Mouse (Mus musculus): ENCODE results near the gene Ikzf2. TPM values are rescaled to one million over a fixed set of nuclear protein-coding genes. Genes with fewer than 3 reads are reported as not detected.

The Ikzf2 gene
- polyA plus RNA-seq, 1 experiment: 13.6 TPM

DNA sequence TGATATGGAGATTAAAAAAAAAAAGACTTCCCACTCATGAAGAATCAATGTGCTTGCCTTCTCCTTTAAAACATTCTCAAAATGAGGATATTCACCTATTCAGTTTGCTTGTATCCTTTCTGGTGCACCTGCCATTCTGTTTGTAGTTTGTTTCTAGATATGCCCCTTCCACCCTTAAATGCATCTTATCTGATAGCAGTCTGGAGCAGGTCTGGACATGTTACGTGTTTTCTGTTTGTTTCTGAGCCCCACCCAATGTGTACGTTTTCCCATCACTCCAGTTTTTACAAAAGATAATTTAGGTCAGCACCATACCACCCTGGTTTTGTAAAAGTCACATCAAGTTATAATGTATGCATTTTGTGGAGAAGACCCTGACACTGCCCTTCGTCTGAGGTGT, 186.7 kb downstream of the Ikzf2 start:
- Histone ChIP-seq H3K27me3 (ENCODE audit: control insufficient read depth, insufficient read depth, low read length) (no peaks in the 10 kb centered on the region), H3K4me3 (ENCODE audit: control insufficient read depth, insufficient read depth, low read length) (no peak overlapping the region), H3K36me3 (ENCODE audit: control insufficient read depth, insufficient read depth, low read length) (no peaks in the 10 kb centered on the region), H3K4me1 (replicated peaks; ENCODE audit: control insufficient read depth, insufficient read depth, low read length) (no peaks in the 10 kb centered on the region), H3K27ac (ENCODE audit: control insufficient read depth, insufficient read depth, low read length) (no peak overlapping the region)
- no peak for DNase-seq
- TF ChIP-seq CTCF (IDR thresholded peaks at IDR 0.05; ENCODE audit: borderline replicate concordance, control insufficient read depth, extremely low read depth, insufficient read depth, low read length, poor library complexity) (no peak), POLR2A (IDR thresholded peaks at IDR 0.05; ENCODE audit: control insufficient read depth, extremely low read depth, insufficient read depth, low read length, poor library complexity) (no peak)
- 96% methylated on average over 3 of the region's 3 CpGs for WGBS

DNA sequence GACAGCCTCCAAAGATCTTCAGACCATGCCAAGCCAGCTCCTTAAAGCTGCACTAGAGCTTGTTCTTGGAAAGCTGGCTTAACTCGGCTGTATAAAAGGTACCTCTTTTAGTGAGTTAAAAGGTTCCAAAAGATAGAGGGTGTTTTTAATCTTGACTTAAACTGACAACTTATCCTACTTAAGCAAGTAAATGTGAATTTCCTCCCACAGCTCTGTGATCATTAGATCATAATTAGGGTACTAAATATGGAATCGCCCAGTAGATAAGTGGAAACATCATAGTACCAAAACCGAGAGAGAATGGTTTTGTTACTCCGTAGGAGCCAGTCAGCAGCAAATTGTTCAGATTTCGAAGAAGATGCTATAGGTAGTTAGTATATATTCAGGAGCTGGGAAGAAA, 187.4 kb downstream of the Ikzf2 start:
- H3K4me1 ChIP-seq (replicated peaks; ENCODE audit: control insufficient read depth, insufficient read depth, low read length): no peaks in the 10 kb centered on the region
- DNase-seq: no peak
- H3K27me3 ChIP-seq (ENCODE audit: control insufficient read depth, insufficient read depth, low read length): no peaks in the 10 kb centered on the region
- no peak overlapping the region for H3K4me3 ChIP-seq (ENCODE audit: control insufficient read depth, insufficient read depth, low read length)
- H3K27ac ChIP-seq (ENCODE audit: control insufficient read depth, insufficient read depth, low read length): no peak overlapping the region
- H3K36me3 ChIP-seq (ENCODE audit: control insufficient read depth, insufficient read depth, low read length): no peaks in the 10 kb centered on the region
- no peak for TF ChIP-seq POLR2A (IDR thresholded peaks at IDR 0.05; ENCODE audit: control insufficient read depth, extremely low read depth, insufficient read depth, low read length, poor library complexity)
- no peak for TF ChIP-seq CTCF (IDR thresholded peaks at IDR 0.05; ENCODE audit: borderline replicate concordance, control insufficient read depth, extremely low read depth, insufficient read depth, low read length, poor library complexity)
- 94% methylated on average over 5 of the region's 5 CpGs for WGBS

DNA sequence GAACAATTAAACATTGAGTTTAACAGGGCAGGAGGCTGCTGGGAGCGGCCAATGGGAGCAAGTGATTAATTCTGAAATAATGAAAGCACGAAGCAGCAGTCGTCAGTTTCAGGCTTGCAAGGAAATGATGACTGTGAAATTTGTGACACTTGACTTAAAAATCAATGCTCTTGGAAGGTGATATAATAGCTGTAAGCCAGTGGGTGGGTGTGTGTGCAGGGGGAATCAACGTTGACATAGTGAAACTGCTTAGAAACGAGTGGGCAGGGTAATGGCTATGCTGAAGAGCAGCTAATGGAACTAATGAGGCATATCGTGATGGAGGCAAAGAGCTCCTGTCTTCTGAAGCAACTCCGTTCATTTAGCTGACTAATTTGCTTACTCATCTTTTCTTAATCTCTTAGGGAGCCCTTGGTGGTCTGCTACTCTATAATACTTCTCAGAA, 188.2 kb downstream of the Ikzf2 start:
- Histone ChIP-seq H3K27me3 (ENCODE audit: control insufficient read depth, insufficient read depth, low read length) (no peaks in the 10 kb centered on the region), H3K36me3 (ENCODE audit: control insufficient read depth, insufficient read depth, low read length) (no peaks in the 10 kb centered on the region), H3K4me1 (replicated peaks; ENCODE audit: control insufficient read depth, insufficient read depth, low read length) (no peaks in the 10 kb centered on the region), H3K27ac (ENCODE audit: control insufficient read depth, insufficient read depth, low read length) (no peak overlapping the region), H3K4me3 (ENCODE audit: control insufficient read depth, insufficient read depth, low read length) (no peak overlapping the region)
- TF ChIP-seq POLR2A (IDR thresholded peaks at IDR 0.05; ENCODE audit: control insufficient read depth, extremely low read depth, insufficient read depth, low read length, poor library complexity): no peak
- no peak for TF ChIP-seq CTCF (IDR thresholded peaks at IDR 0.05; ENCODE audit: borderline replicate concordance, control insufficient read depth, extremely low read depth, insufficient read depth, low read length, poor library complexity)
- WGBS: 33% methylated on average over 7 of the region's 7 CpGs
- no peak for DNase-seq

DNA sequence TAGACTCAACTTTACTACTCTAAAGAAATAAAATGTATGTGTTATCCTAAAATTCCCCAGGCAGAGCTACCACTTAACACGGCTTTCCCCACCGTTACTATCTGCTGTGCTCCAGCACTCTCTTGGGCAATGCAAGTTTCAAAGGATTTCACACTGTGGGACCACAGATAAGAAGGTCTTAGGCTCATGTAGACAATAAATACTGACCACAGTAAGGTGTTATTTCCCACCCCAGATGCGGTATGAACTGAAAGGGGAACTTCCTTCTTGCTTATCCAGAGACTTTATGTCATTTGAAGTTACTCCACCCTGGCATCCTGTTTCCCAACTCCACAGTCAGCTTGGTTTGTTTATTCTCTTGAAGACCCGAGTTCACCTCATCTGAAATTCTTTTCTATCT, 191.0 kb downstream of the Ikzf2 start:
- DNase-seq: no peak
- Histone ChIP-seq H3K4me3 (ENCODE audit: control insufficient read depth, insufficient read depth, low read length) (no peak overlapping the region), H3K27me3 (ENCODE audit: control insufficient read depth, insufficient read depth, low read length) (no peaks in the 10 kb centered on the region), H3K27ac (ENCODE audit: control insufficient read depth, insufficient read depth, low read length) (no peak overlapping the region), H3K36me3 (ENCODE audit: control insufficient read depth, insufficient read depth, low read length) (no peaks in the 10 kb centered on the region), H3K4me1 (replicated peaks; ENCODE audit: control insufficient read depth, insufficient read depth, low read length) (no peaks in the 10 kb centered on the region)
- TF ChIP-seq POLR2A (IDR thresholded peaks at IDR 0.05; ENCODE audit: control insufficient read depth, extremely low read depth, insufficient read depth, low read length, poor library complexity) (no peak), CTCF (IDR thresholded peaks at IDR 0.05; ENCODE audit: borderline replicate concordance, control insufficient read depth, extremely low read depth, insufficient read depth, low read length, poor library complexity) (no peak)
- 17% methylated on average over 4 of the region's 4 CpGs for WGBS

DNA sequence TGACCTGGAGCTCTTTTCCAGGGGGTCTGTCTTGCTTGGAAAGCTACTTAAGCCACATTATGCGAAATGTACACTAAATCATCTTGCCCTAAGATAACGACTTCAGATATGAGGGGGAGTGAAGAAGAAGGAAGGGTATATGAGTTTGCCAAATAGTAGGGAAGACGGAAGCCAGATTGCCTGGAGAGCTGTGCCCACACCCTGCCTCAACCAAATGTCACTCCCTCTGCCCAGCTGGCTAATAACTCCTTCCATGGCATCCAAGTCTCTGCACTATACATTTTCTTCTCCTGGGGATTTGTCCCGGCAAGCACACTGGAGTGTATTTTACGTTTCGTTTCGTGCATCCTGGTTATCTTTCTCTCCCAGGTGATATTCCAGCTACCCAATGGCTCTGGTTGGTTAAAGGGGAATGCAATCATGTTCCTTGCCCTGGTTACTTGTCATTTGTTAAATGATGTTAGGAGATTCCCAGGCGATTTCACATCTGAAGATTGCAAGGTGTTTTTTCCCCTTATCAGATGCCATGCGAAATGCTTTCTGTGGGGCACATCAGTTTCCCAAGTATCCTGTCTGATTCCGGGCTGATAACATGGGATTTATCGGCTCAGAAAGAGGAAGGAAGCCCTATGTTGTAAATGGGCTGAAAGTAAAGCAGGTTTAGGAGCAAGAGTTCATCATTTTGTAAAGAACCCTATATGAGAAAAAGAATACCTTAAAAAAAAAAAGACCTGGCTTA, 193.6 kb downstream of the Ikzf2 start:
- TF ChIP-seq CTCF (IDR thresholded peaks at IDR 0.05; ENCODE audit: borderline replicate concordance, control insufficient read depth, extremely low read depth, insufficient read depth, low read length, poor library complexity): no peak
- no peak for TF ChIP-seq POLR2A (IDR thresholded peaks at IDR 0.05; ENCODE audit: control insufficient read depth, extremely low read depth, insufficient read depth, low read length, poor library complexity)
- Histone ChIP-seq H3K27ac (ENCODE audit: control insufficient read depth, insufficient read depth, low read length) (no peak overlapping the region), H3K4me3 (ENCODE audit: control insufficient read depth, insufficient read depth, low read length) (no peak overlapping the region), H3K27me3 (ENCODE audit: control insufficient read depth, insufficient read depth, low read length) (no peaks in the 10 kb centered on the region), H3K4me1 (replicated peaks; ENCODE audit: control insufficient read depth, insufficient read depth, low read length) (no peaks in the 10 kb centered on the region), H3K36me3 (ENCODE audit: control insufficient read depth, insufficient read depth, low read length) (no peaks in the 10 kb centered on the region)
- 79% methylated on average over 11 of the region's 11 CpGs for WGBS
- DNase-seq: no peak

DNA sequence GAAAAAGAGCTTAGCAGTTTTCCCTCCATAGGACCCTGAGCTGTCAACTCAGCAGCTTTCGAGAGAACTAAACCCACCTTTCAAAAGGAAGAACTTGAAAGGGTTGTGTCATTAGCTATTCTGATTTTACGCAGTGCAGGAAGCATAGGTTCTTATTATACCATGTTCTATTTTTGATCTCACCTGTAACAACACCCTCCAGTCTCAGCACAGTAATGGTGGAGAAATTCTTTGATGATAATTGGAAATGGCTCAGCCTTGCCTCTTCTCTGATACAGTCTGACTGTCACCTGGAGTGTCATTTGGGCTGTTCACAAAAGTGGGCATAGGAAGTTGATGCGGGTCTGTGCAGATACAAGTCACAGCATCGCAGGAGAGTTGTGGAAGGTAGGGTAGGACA, 195.0 kb downstream of the Ikzf2 start:
- Histone ChIP-seq H3K27me3 (ENCODE audit: control insufficient read depth, insufficient read depth, low read length) (no peaks in the 10 kb centered on the region), H3K36me3 (ENCODE audit: control insufficient read depth, insufficient read depth, low read length) (no peaks in the 10 kb centered on the region), H3K27ac (ENCODE audit: control insufficient read depth, insufficient read depth, low read length) (no peak overlapping the region), H3K4me1 (replicated peaks; ENCODE audit: control insufficient read depth, insufficient read depth, low read length) (no peaks in the 10 kb centered on the region), H3K4me3 (ENCODE audit: control insufficient read depth, insufficient read depth, low read length) (no peak overlapping the region)
- no peak for DNase-seq
- TF ChIP-seq CTCF (IDR thresholded peaks at IDR 0.05; ENCODE audit: borderline replicate concordance, control insufficient read depth, extremely low read depth, insufficient read depth, low read length, poor library complexity) (no peak), POLR2A (IDR thresholded peaks at IDR 0.05; ENCODE audit: control insufficient read depth, extremely low read depth, insufficient read depth, low read length, poor library complexity) (no peak)
- WGBS: 95% methylated on average over 4 of the region's 4 CpGs
